7 mouse cellular contexts compared by ENCODE assay signal in the genomic region with DNA sequence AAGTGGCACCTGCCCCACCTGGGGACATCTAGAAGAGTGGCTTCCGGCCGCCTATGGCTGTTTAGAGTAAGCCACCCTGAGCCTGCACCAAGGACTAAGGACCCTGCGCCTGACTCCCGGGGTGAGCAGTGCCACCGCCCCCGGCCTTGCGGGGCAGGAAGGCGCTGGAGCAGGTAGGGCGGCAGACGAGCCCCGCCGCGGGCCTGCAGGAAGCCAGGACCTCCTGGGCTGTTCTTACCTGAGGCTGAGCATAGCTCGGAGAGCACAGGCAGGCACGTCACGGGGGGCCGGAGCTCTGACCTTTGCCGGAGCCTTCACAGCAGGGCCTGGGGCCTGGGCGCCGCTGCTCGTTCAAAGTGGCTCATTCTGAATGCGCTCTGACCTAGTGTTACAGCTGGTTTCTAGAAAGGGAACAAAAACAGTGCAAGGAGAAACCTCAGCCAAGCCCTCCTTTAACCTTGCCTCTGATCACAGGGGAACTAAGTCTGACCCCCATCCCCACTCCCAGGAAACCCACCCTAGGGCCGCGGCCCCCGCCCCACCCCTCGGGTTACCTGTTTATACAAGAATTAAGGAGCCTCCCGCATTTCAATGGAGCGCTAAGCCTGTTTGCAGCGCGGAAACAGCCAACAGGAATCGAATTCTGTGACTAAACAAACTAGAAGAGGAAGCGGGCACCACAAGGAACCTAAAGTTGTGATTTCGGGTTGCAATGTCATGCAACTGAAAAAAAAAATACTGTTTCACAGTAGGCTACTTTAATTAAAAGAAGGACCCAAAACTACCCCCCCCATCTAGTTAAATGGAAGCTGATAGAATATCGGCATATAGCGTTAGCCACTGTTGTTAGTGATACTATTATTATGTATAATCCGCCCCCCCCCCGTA. TPM values are rescaled to one million over a fixed set of nuclear protein-coding genes. Genes with fewer than 3 reads are reported as not detected.
DNase-seq lines count a peak whose midpoint lies in the region; ATAC-seq and TF ChIP-seq lines count a peak whose summit lies in the region.

No protein-coding gene starts in this region.

- H3K27ac ChIP-seq in brown adipose tissue, adult 24 weeks (replicated peaks; ENCODE audit: low read depth, low read length) = peak overlapping the region; percentile 94
- no peak overlapping the region for H3K27ac ChIP-seq in heart, embryonic 11.5 days (ENCODE audit: low read depth, low read length)

- H3K9me3 ChIP-seq in heart, embryonic 11.5 days (replicated peaks; ENCODE audit: control insufficient read depth, low read length) = no peaks in the 10 kb centered on the region

- POLR2A ChIA-PET in Patski (lab: Charles Lee) = interaction anchor here (0.9 to 1.8 kb wide), 2 partner anchors 8 to 9 kb away, joined by 3 to 4 read pairs; no protein-coding TSS in a partner anchor

- WGBS in heart, embryonic 11.5 days (ENCODE audit: insufficient replicate concordance) = 8% methylated on average over 37 of the region's 37 CpGs

- CTCF ChIA-PET in Patski (lab: Charles Lee) = interaction anchor here (0.6 kb wide), 1 partner anchor 1484 kb away, joined by 3 read pairs; no protein-coding TSS in a partner anchor

- no peaks in the 10 kb centered on the region for H3K4me1 ChIP-seq in brown adipose tissue, adult 24 weeks (ENCODE audit: control insufficient read depth, insufficient read depth, insufficient read length, low read length)
- H3K4me1 ChIP-seq in heart, embryonic 11.5 days (ENCODE audit: control insufficient read depth, insufficient read depth, low read length) = no peaks in the 10 kb centered on the region; the same call in 1 of the 2 replicates

- no peaks in the 10 kb centered on the region for H3K27me3 ChIP-seq in Patski
- H3K27me3 ChIP-seq in heart, embryonic 11.5 days (ENCODE audit: control insufficient read depth, insufficient read depth, low read length) = peaks cover 4% of the 10 kb centered on the region; the same call in 1 of the 2 replicates

- no peak for TF ChIP-seq CTCF in Patski (IDR thresholded peaks at IDR 0.05)

- no peak for DNase-seq in Patski (ENCODE audit: low read depth, low spot score)
- DNase-seq in kidney, adult 9 months = peak; percentile 79
- DNase-seq in lung, postnatal 14 days = peak; percentile 43
- peak; percentile 52 for DNase-seq in retina, embryonic 14.5 days (ENCODE audit: low spot score)
- no peak for DNase-seq in yolk sac, embryonic 10.5 days (ENCODE audit: low spot score)

- in situ Hi-C loops in Patski (cut with MboI; ENCODE audit: low pct_unique_long_range_greater_than_20kb) = no loop called here

- ATAC-seq in Patski = peak; percentile 33
- peak; percentile 68; the same call in 1 of the 2 replicates for ATAC-seq in heart, embryonic 11.5 days (replicated peaks; ENCODE audit: insufficient number of reproducible peaks, low FRiP score, low TSS enrichment)

- peak overlapping the region; percentile 85 for H3K4me2 ChIP-seq in heart, embryonic 11.5 days

- H3K9ac ChIP-seq in heart, embryonic 11.5 days (ENCODE audit: low read depth, low read length) = peak overlapping the region; percentile 53; the same call in 1 of the 2 replicates

- H3K4me3 ChIP-seq in brown adipose tissue, adult 24 weeks (ENCODE audit: insufficient read depth, low read depth, low read length) = peak overlapping the region; percentile 78
- H3K4me3 ChIP-seq in heart, embryonic 11.5 days (ENCODE audit: low read depth, low read length) = peak overlapping the region; percentile 50

- H3K36me3 ChIP-seq in heart, embryonic 11.5 days (ENCODE audit: control insufficient read depth, insufficient read depth, low read length) = no peaks in the 10 kb centered on the region

RNA-seq across cellular contexts. Expression of gene Rbm47, which starts 21.4 kb away (rescaled TPM):
- polyA plus RNA-seq in Patski (2021) = 33.4 TPM
- 36.3 and 37.5 TPM in 2 replicates for polyA plus RNA-seq in brown adipose tissue, adult 24 weeks (2012; ENCODE audit: insufficient read depth, insufficient read length, missing spikeins)
- polyA plus RNA-seq in heart, embryonic 11.5 days (2014; fragmentation: Nextera tagmentation; extraction: Ambion mirVana) = 1.1 and 1.8 TPM in 2 replicates

Comparison
In these comparisons a context has a peak if more than half of its experiments do, and no peak if none do; other contexts are left out.
1. DNase-seq: peak in kidney, adult 9 months (single experiment), lung, postnatal 14 days (single experiment) and retina, embryonic 14.5 days (single experiment); none in Patski (single experiment) and yolk sac, embryonic 10.5 days (single experiment).
2. RNA of gene Rbm47, which starts 21.4 kb away (polyA plus RNA-seq): 36.3 to 37.5 TPM in brown adipose tissue, adult 24 weeks and 33.4 TPM in Patski (single experiment); 1.1 to 1.8 TPM in heart, embryonic 11.5 days; every median in the first group is over 10 times any median in the second.